Mouse (Mus musculus) C2C12 (cell line): Measurements from ENCODE around the gene Rem2.

ENCODE experiments used
- CEBPB ChIP-seq: IDR thresholded peaks from one replicate; pipeline ENCODE4 v1.6.1; 2011; ENCODE audit warnings: low read depth, mild to moderate bottlenecking, control low read depth, moderate library complexity
- CTCF ChIP-seq: IDR thresholded peaks from one replicate; pipeline ENCODE4 v1.5.1; 2011; ENCODE audit not compliant: control insufficient read depth, insufficient read depth, insufficient read length
- MAX ChIP-seq: IDR thresholded peaks from one replicate; pipeline ENCODE4 v1.6.1; 2011; ENCODE audit warnings: mild to moderate bottlenecking, control low read depth
- USF1 ChIP-seq: IDR thresholded peaks from one replicate; pipeline ENCODE4 v1.6.1; 2011; ENCODE audit warnings: low read depth, mild to moderate bottlenecking, control low read depth, moderate library complexity

GRCm38 (mm10) chr14:54432078-54432836 is 43.6 kb upstream of the Rem2 start:
- TF ChIP-seq MAX = no peak
- peak; percentile 13 for TF ChIP-seq CTCF
- TF ChIP-seq CEBPB = no peak
- TF ChIP-seq USF1 = no peak
